Mouse (Mus musculus): ENCODE data around the gene AC161166.1.
"Not testable (repeated sequence)": the region's sequence is repeated elsewhere in the genome, so short reads cannot be mapped to it uniquely, and the experiment has no call there.

The AC161166.1 gene

GRCm38 (mm10) chr7:24486654-24487130 is 25.6 kb downstream of the AC161166.1 start:
- DNase-seq (ENCODE audit: low read depth in 2 of 2, low spot score in 2 of 2) = no peak

GRCm38 (mm10) chr7:24485481-24485880 is 26.8 kb downstream of the AC161166.1 start:
- DNase-seq (ENCODE audit: low read depth in 2 of 2, low spot score in 2 of 2) = no peak

GRCm38 (mm10) chr7:24483291-24483690 is 29.0 kb downstream of the AC161166.1 start:
- DNase-seq (ENCODE audit: low read depth in 2 of 2, low spot score in 2 of 2) = not testable (repeated sequence)

GRCm38 (mm10) chr7:24482208-24483020 is 29.8 kb downstream of the AC161166.1 start:
- DNase-seq (ENCODE audit: low read depth in 2 of 2, low spot score in 2 of 2) = no peak

GRCm38 (mm10) chr7:24481474-24482207 is 30.6 kb downstream of the AC161166.1 start, which contains the start of gene Cadm4:
Gene Cadm4 (plus strand): TSS chr7:24482023.
- DNase-seq (ENCODE audit: low read depth in 2 of 2, low spot score in 2 of 2) = peak; percentile 76 to 82

- DNase-seq (ENCODE audit: low read depth in 2 of 2, low spot score in 2 of 2) = no peak
Observed at GRCm38 (mm10) chr7:24480986-24481473, 31.2 kb downstream of the AC161166.1 start.

GRCm38 (mm10) chr7:24480121-24480941 is 31.9 kb downstream of the AC161166.1 start:
- no peak for DNase-seq (ENCODE audit: low read depth in 2 of 2, low spot score in 2 of 2)

GRCm38 (mm10) chr7:24479685-24480084 is 32.6 kb downstream of the AC161166.1 start:
- no peak for DNase-seq (ENCODE audit: low read depth in 2 of 2, low spot score in 2 of 2)

GRCm38 (mm10) chr7:24478911-24479310 is 33.3 kb downstream of the AC161166.1 start:
- no peak for DNase-seq (ENCODE audit: low read depth in 2 of 2, low spot score in 2 of 2)

- no peak for DNase-seq (ENCODE audit: low read depth in 2 of 2, low spot score in 2 of 2)
Observed at GRCm38 (mm10) chr7:24476856-24477255, 35.4 kb downstream of the AC161166.1 start.

GRCm38 (mm10) chr7:24476338-24476737 is 35.9 kb downstream of the AC161166.1 start:
- DNase-seq (ENCODE audit: low read depth in 2 of 2, low spot score in 2 of 2) = no peak

GRCm38 (mm10) chr7:24474811-24475506 is 37.3 kb downstream of the AC161166.1 start:
- no peak for DNase-seq (ENCODE audit: low read depth in 2 of 2, low spot score in 2 of 2)

GRCm38 (mm10) chr7:24473913-24474529 is 38.2 kb downstream of the AC161166.1 start:
- peak; percentile 62 to 71 for DNase-seq (ENCODE audit: low read depth in 2 of 2, low spot score in 2 of 2)

GRCm38 (mm10) chr7:24472937-24473336 is 39.3 kb downstream of the AC161166.1 start:
- DNase-seq (ENCODE audit: low read depth in 2 of 2, low spot score in 2 of 2) = peak; percentile 53 to 63

- no peak for DNase-seq (ENCODE audit: low read depth in 2 of 2, low spot score in 2 of 2)
Observed at GRCm38 (mm10) chr7:24472442-24472841, 39.8 kb downstream of the AC161166.1 start.

GRCm38 (mm10) chr7:24470356-24470755 is 41.9 kb downstream of the AC161166.1 start:
- no peak for DNase-seq (ENCODE audit: low read depth in 2 of 2, low spot score in 2 of 2)

- DNase-seq (ENCODE audit: low read depth in 2 of 2, low spot score in 2 of 2) = peak; percentile 62 to 71
Observed at GRCm38 (mm10) chr7:24469126-24469525, 43.1 kb downstream of the AC161166.1 start.

GRCm38 (mm10) chr7:24467886-24468285 is 44.4 kb downstream of the AC161166.1 start:
- peak in 1 of 2 experiments; percentile 56 for DNase-seq (ENCODE audit: low read depth in 2 of 2, low spot score in 2 of 2)

GRCm38 (mm10) chr7:24466835-24467234 is 45.4 kb downstream of the AC161166.1 start:
- no peak for DNase-seq (ENCODE audit: low read depth in 2 of 2, low spot score in 2 of 2)
